Mouse (Mus musculus) forebrain, embryonic 14.5 days (tissue): ENCODE measurements around the gene Cox10. TPM values are rescaled to one million over a fixed set of nuclear protein-coding genes. Genes with fewer than 3 reads are reported as not detected.

Experiments
- ATAC-seq: fragments of 200-750 bp; cut with Nextera tagmentation; 2 replicates; pipeline ENCODE4 v1.8.0; 2017; ENCODE audit warnings: mild to moderate bottlenecking, moderate library complexity
- DNase-seq: peaks from one replicate; pipeline ENCODE4 v3.0.0-alpha.2; 2015; ENCODE audit warnings: low spot score
- H3K27ac ChIP-seq: fragments of 300-500 bp; sonication (generic); 2 replicates; pipeline ENCODE4 v1.5.1; 2014; ENCODE audit warnings: low read depth, mild to moderate bottlenecking, control low read depth, low read length, moderate library complexity
- H3K27me3 ChIP-seq: fragments of 300-500 bp; sonication (generic); replicated peaks from 2 replicates; pipeline ENCODE4 v1.6.1; 2014; ENCODE audit warnings: low read length, control low read depth, mixed read lengths; ENCODE audit not compliant: control insufficient read depth, insufficient read depth
- H3K36me3 ChIP-seq: fragments of 300-500 bp; sonication (generic); 2 replicates; pipeline ENCODE4 v1.6.1; 2014; ENCODE audit warnings: low read length, control low read depth; ENCODE audit not compliant: control insufficient read depth, insufficient read depth
- H3K4me1 ChIP-seq: fragments of 300-500 bp; sonication (generic); 2 replicates; pipeline ENCODE4 v1.6.1; 2014; ENCODE audit warnings: antibody characterized with exemption, low read length, control low read depth; ENCODE audit not compliant: control insufficient read depth, insufficient read depth
- H3K4me2 ChIP-seq: fragments of 300-500 bp; sonication (generic); 2 replicates; pipeline ENCODE4 v1.6.1; 2014; ENCODE audit warnings: mild to moderate bottlenecking, control low read depth, low read length
- H3K4me3 ChIP-seq: fragments of 300-500 bp; sonication (generic); 2 replicates; pipeline ENCODE4 v1.5.1; 2014; ENCODE audit warnings: low read depth, low read length, control low read depth
- H3K9ac ChIP-seq: fragments of 300-500 bp; sonication (generic); 2 replicates; pipeline ENCODE4 v1.6.1; 2014; ENCODE audit warnings: mild to moderate bottlenecking, low read length, control low read depth, moderate library complexity
- H3K9me3 ChIP-seq: fragments of 300-500 bp; sonication (generic); replicated peaks from 2 replicates; pipeline ENCODE4 v1.6.1; 2016; ENCODE audit warnings: low read length, control low read depth, mixed read lengths; ENCODE audit not compliant: control insufficient read depth
- WGBS: fragments of 180-500 bp; shearing (Covaris S2); extraction: QIAGEN DNeasy Blood & Tissue Kit; methylation state at CpG from one replicate; pipeline ENCODE4 v1.1.7; 2014; 5-methylcytosine and 5-hydroxymethylcytosine counted together
- polyA plus RNA-seq: library from polyadenylated mRNA; unstranded; fragments of >200 nt; fragmentation: Nextera tagmentation; extraction: Ambion mirVana; gene quantifications from 2 replicates; pipeline ENCODE4 v1.2.1, GENCODE M21; 2014

Cox10 gene
- polyA plus RNA-seq, 1 experiment from 2014 or later: 20.0 TPM

DNA sequence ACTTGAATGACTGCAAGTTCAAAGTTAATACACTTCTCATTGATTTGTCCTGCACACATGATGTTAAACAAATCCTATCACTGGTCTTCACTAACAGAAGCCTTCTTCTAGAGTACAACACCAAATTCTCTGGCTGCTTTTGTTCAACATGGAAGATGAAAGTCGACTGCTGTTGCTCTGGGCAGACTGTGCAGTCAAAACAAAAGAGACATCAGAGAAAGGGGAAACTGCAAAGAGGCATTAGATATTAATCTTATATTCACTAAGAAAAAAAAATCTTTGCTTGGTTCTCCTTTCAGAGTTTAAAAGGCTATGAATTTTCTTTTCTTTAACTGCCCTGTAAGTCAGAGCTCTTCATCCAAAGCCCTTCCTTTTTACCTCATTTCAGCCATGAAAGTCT lies 39.7 kb downstream of the Cox10 start:
- Histone ChIP-seq H3K4me2 (no peak overlapping the region), H3K27ac (no peak overlapping the region), H3K9me3 (no peaks in the 10 kb centered on the region), H3K27me3 (no peaks in the 10 kb centered on the region), H3K36me3 (no peaks in the 10 kb centered on the region), H3K4me1 (no peaks in the 10 kb centered on the region), H3K4me3 (no peak overlapping the region), H3K9ac (no peak overlapping the region)
- DNase-seq: no peak
- no peak for ATAC-seq
- WGBS: 43% methylated on average over 1 of the region's 1 CpGs

DNA sequence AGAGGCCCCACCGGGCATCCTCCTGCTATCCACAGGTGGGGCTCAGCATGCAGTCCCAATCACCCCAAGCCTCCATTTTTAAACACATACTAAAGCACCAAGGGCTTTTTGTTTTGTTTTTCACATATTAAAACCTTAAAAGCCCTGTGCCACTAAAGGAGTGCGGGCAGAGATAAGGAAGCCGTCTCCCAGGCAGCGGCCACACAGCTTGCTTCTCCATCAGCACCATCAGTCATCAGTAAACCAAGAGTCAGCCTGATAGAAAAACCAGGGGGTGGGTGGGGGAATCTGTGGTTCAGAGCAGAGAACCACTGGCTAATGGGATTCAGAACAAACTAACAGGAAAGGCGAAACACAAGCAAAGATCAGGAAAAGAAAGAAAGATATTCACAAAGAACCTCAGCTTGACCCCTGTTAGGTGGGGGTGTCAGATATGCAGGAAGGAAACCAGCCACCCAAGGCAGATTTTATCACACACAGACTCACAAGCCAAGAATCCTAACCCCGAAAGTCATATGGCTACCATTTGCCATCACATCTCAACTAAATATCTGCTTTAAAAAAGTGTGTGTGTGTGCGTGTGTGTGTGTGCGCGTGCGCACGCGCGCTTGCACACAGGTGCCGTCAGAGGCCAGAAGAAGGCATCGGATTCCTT lies 41.7 kb downstream of the Cox10 start:
- Histone ChIP-seq H3K36me3 (no peaks in the 10 kb centered on the region), H3K9ac (no peak overlapping the region), H3K9me3 (no peaks in the 10 kb centered on the region), H3K27me3 (no peaks in the 10 kb centered on the region), H3K27ac (no peak overlapping the region), H3K4me3 (no peak overlapping the region), H3K4me2 (no peak overlapping the region), H3K4me1 (no peaks in the 10 kb centered on the region)
- no peak for ATAC-seq
- no peak for DNase-seq
- WGBS: 77% methylated on average over 15 of the region's 15 CpGs

DNA sequence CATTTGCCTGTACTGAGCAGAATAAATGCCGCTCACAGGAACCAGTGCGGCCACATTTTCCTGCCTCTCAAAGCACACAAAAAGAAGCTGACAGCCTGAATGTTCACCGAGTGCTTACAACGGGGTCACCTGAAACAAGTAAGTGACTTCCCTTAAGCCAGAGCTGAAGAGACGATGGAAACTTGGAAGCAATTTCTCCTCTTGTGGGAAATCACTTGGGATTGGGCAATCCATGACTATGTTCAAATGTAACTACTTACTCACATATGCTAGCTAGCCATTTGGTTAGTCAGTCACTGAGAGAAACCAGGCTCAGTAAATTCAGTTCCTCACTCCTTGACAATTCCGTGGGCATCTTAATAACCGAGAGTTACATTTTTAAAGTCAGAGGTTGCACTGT lies 43.0 kb downstream of the Cox10 start:
- ATAC-seq: no peak

DNA sequence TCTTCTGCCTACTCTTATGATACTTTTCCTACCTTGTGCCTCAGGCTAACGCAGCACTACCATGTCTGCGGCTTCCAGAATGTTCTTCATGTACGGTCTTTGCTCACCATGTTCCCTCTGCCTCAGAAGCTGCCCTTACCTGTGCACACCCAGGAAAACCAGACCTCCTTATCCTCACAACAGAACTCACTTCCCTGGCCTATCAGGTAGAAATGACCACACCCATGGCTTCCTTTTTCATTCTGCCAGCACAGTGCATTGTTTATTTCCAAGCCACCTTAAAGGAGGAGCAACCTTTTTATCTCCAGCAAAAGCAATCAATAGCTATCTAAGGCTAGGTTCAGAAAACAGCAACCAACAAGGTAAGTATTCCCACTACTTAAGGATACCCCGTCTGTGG lies 43.6 kb downstream of the Cox10 start:
- no peaks in the 10 kb centered on the region for H3K9me3 ChIP-seq
- no peaks in the 10 kb centered on the region for H3K4me1 ChIP-seq
- no peak overlapping the region for H3K4me2 ChIP-seq
- ATAC-seq: no peak
- H3K27ac ChIP-seq: no peak overlapping the region
- H3K4me3 ChIP-seq: no peak overlapping the region
- H3K9ac ChIP-seq: no peak overlapping the region
- H3K27me3 ChIP-seq: no peaks in the 10 kb centered on the region
- WGBS: 95% methylated on average over 4 of the region's 4 CpGs
- no peaks in the 10 kb centered on the region for H3K36me3 ChIP-seq
- DNase-seq: no peak

More for the DNA sequence above, 43.0 kb downstream of the Cox10 start:
- 86% methylated on average over 7 of the region's 7 CpGs for WGBS
- no peaks in the 10 kb centered on the region for H3K36me3 ChIP-seq
- no peak overlapping the region for H3K27ac ChIP-seq
- H3K4me1 ChIP-seq: no peaks in the 10 kb centered on the region
- H3K9me3 ChIP-seq: no peaks in the 10 kb centered on the region
- no peaks in the 10 kb centered on the region for H3K27me3 ChIP-seq
- no peak overlapping the region for H3K4me3 ChIP-seq
- no peak overlapping the region for H3K4me2 ChIP-seq
- no peak overlapping the region for H3K9ac ChIP-seq
- DNase-seq: no peak

DNA sequence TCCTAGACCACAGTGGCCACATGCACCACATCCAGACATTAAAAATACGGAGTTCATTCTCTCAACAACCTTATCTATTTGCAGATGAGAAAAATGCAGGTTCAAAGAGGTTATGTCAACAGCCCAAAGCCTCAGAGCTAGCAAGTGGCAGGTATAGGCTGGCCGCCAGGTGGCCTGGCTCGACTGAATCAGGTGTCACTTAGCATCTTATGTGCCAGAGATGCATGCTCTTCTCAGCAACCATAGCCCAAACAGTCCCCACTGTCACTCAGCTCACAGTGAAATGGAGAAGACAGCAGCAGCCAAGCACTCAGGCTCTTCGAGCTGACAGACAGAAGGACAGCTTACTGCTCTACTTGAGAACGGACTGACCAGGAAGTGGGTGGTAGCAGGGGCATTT lies 44.6 kb downstream of the Cox10 start:
- Histone ChIP-seq H3K36me3 (no peaks in the 10 kb centered on the region), H3K9me3 (no peaks in the 10 kb centered on the region), H3K9ac (no peak overlapping the region), H3K4me3 (no peak overlapping the region), H3K4me1 (no peaks in the 10 kb centered on the region), H3K27me3 (no peaks in the 10 kb centered on the region), H3K4me2 (no peak overlapping the region), H3K27ac (no peak overlapping the region)
- WGBS: 90% methylated on average over 5 of the region's 5 CpGs
- no peak for DNase-seq
- no peak for ATAC-seq

DNA sequence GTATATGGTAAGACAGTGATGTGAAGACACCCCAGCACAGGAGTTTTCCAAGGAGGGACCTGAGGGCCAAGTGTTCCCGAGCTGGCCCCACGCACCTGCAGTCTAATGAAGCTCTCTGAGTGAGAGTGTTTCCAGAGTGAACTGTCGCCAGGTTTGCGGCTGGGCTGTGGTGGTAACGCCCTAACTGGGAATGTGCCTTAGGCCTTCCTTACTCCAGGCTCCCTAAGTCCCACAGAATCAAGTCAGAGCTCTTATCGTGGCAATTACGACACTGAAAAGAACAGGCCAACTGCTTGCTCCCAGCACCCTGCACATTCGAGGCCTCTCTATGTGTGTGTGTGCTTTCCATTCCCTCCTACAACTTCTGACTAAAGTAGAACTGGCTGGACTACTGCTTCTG lies 51.8 kb downstream of the Cox10 start:
- H3K4me2 ChIP-seq: no peak overlapping the region
- DNase-seq: no peak
- no peaks in the 10 kb centered on the region for H3K27me3 ChIP-seq
- H3K9me3 ChIP-seq: no peaks in the 10 kb centered on the region
- H3K27ac ChIP-seq: no peak overlapping the region
- no peaks in the 10 kb centered on the region for H3K36me3 ChIP-seq
- H3K4me1 ChIP-seq: peaks cover 21% of the 10 kb centered on the region
- H3K4me3 ChIP-seq: no peak overlapping the region
- H3K9ac ChIP-seq: no peak overlapping the region
- 81% methylated on average over 8 of the region's 8 CpGs for WGBS
- no peak for ATAC-seq

DNA sequence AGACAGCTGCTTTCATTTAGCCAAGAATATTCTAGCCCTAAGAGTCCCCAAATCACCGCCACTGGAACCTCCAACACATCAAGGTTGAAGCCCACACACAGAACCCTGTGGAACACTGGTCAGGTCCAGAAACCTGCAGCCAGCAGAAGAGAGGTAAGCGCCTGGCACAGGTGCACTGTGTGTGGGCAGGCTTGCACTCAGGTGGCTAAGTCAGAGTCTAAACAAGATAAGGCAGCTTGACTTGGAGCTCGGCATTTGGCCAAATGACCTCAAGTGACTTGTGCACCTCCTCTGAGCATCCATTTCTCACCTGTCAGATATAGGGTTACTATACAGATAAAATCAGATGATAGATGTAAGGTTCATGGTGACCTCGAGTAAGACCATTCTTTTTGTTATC lies 53.4 kb downstream of the Cox10 start:
- H3K27ac ChIP-seq: no peak overlapping the region
- no peak overlapping the region for H3K9ac ChIP-seq
- no peaks in the 10 kb centered on the region for H3K36me3 ChIP-seq
- 91% methylated on average over 4 of the region's 4 CpGs for WGBS
- H3K4me1 ChIP-seq: peaks cover 21% of the 10 kb centered on the region
- ATAC-seq (no peak), DNase-seq (no peak)
- no peaks in the 10 kb centered on the region for H3K27me3 ChIP-seq
- H3K9me3 ChIP-seq: no peaks in the 10 kb centered on the region
- no peak overlapping the region for H3K4me3 ChIP-seq
- no peak overlapping the region for H3K4me2 ChIP-seq

DNA sequence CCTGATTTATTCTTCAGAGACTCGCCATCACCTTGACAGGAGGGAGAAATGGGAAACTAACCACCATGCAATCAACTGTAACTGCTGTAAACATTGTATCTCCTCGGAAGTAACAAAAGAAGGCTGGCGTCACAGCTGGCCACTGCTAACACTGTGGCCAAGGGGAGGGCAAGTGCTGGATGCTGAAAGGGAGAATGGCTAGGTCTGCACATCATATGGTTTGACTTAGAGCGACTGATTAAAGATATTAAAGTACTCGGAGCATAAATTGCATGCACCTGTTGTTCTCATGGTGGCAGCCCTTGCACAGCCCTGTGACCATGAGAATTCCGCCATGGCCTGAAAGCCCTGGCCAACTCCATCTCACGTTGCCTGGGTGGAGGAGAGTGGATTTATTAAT lies 54.7 kb downstream of the Cox10 start:
- H3K4me2 ChIP-seq: no peak overlapping the region
- WGBS: 76% methylated on average over 7 of the region's 7 CpGs
- H3K4me1 ChIP-seq: peaks cover 21% of the 10 kb centered on the region
- no peaks in the 10 kb centered on the region for H3K27me3 ChIP-seq
- no peaks in the 10 kb centered on the region for H3K9me3 ChIP-seq
- no peak for DNase-seq
- no peak overlapping the region for H3K4me3 ChIP-seq
- no peak overlapping the region for H3K27ac ChIP-seq
- H3K9ac ChIP-seq: no peak overlapping the region
- no peaks in the 10 kb centered on the region for H3K36me3 ChIP-seq
- no peak for ATAC-seq

DNA sequence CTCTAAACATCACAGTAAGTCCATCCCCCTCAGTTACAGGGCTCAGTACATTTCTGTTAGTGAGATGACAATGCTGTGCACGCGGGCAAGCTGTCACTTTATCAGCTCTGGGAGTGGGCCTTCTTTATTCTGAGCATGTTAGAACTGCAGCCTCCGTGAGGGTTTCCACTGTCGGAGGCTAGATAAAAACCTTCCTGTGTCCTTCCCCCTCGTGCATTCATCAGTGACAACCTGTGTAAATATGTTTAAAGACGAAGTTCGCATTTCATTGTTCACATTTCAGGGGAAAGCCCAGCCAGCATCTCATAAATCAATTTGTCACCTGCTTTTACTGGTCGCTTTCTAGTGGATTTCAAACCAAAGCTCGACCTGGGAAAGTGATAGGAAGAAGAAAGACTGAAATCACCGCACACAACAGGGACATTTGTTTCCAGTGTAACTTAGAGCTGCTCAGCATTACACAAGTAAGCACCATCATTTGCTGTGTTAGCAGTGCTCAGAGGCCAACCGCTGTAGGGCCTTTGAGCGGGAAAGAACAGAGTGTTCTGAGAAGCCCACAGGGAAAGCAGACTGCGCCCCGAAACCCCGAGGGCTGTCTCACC lies 55.8 kb downstream of the Cox10 start:
- DNase-seq: peak; percentile 33
- Histone ChIP-seq H3K36me3 (no peaks in the 10 kb centered on the region), H3K9ac (no peak overlapping the region), H3K27ac (0 out of 2 replicates have a peak overlapping the region, but pooled peaks have one; percentile 1), H3K9me3 (no peaks in the 10 kb centered on the region), H3K4me2 (no peak overlapping the region), H3K27me3 (no peaks in the 10 kb centered on the region), H3K4me3 (no peak overlapping the region), H3K4me1 (peaks cover 21% of the 10 kb centered on the region)
- 44% methylated on average over 15 of the region's 15 CpGs for WGBS
- no peak for ATAC-seq
